Mouse (Mus musculus) testis, adult 2 months (tissue): ENCODE measurements around the gene Olfr492. TPM values are rescaled to one million over a fixed set of nuclear protein-coding genes. Genes with fewer than 3 reads are reported as not detected.

Source experiments
- H3K27ac ChIP-seq: fragments of 200-500 bp; 2 replicates; pipeline ENCODE4 v1.5.1; 2012; ENCODE audit warnings: low read depth, low read length; ENCODE audit not compliant: control insufficient read depth, insufficient read depth
- H3K27me3 ChIP-seq: fragments of 200-500 bp; 2 replicates; pipeline ENCODE4 v1.6.1; 2012; ENCODE audit warnings: mild to moderate bottlenecking, low read length, moderate library complexity; ENCODE audit not compliant: control insufficient read depth, insufficient read depth
- H3K36me3 ChIP-seq: fragments of 200-500 bp; 2 replicates; pipeline ENCODE4 v1.6.1; 2012; ENCODE audit warnings: mild to moderate bottlenecking, low read length; ENCODE audit not compliant: control insufficient read depth, insufficient read depth
- H3K4me1 ChIP-seq: fragments of 200-500 bp; 2 replicates; pipeline ENCODE4 v1.6.1; 2012; ENCODE audit warnings: low read length; ENCODE audit not compliant: control insufficient read depth, insufficient read depth
- H3K4me3 ChIP-seq: fragments of 200-500 bp; 2 replicates; pipeline ENCODE4 v1.5.1; 2012; ENCODE audit warnings: low read depth, mild to moderate bottlenecking, low read length, moderate library complexity, mixed read lengths; ENCODE audit not compliant: control insufficient read depth
- CTCF ChIP-seq: fragments of 200-500 bp; IDR thresholded peaks from 2 replicates; pipeline ENCODE4 v1.5.1; 2012; ENCODE audit warnings: low read depth, mild to moderate bottlenecking, inconsistent platforms, low read length, moderate library complexity; ENCODE audit not compliant: control insufficient read depth, insufficient read depth, insufficient replicate concordance
- POLR2A ChIP-seq: fragments of 200-500 bp; IDR thresholded peaks from 2 replicates; pipeline ENCODE4 v1.6.1; 2012; ENCODE audit warnings: low read depth, mild to moderate bottlenecking, inconsistent platforms, low read length, moderate library complexity; ENCODE audit not compliant: control insufficient read depth
- polyA plus RNA-seq: library from polyadenylated mRNA; depleted of rRNA; stranded (reverse); fragments of >200 nt; gene quantifications from 2 replicates; pipeline ENCODE4 v1.2.3, GENCODE M21; 2012; rRNA removed

The Olfr492 gene
- not detected in 2 replicates for polyA plus RNA-seq

DNA sequence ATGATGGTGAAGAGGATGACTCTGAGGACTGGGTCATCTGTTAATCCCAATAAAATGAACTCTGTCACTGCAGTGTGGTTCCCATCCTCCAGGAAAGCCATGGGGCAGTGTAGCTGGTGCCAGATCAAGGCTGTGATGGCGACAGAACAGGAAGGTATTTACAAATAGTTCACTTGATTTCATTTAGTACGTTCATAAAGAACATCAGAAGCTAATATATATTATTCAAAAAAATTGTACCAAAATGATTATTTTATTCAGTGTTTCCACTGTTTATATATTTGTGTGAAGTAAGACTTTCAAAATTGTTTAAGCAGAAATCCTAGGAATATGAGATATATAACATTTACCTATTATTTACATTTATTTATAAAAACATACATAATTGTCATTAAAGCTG lies at the start of gene Olfr492:
Gene Olfr492, minus strand, starts transcription at position 101 of the 400 bp plus-strand sequence.
- TF ChIP-seq POLR2A (no peak), CTCF (no peak)
- Histone ChIP-seq H3K27ac (no peak within 1 kb of the TSS), H3K4me3 (no peak within 1 kb of the TSS), H3K36me3 (no peaks in the 10 kb centered on the region), H3K4me1 (no peaks in the 10 kb centered on the region), H3K27me3 (no peaks in the 10 kb centered on the region)

DNA sequence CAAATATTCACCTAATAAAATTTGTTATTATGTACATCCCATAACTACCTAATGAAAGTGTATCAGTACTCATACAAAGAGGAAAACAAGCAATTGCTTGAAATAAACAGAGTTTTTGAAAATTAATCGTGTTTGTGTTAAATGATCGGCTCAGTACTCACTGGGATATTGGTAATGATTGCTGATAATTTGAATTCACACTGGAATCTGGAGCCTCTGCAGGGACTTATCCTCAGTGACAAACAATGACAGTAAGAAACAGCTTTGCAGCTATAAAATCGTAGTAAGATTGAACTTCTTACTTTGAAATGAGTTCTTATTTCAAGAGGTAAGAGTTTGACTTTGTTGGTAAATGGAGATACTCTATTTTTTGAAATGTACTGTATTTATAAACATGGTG lies 41.6 kb upstream of the Olfr492 start, which contains the start of gene Olfr494:
Gene Olfr494, plus strand, starts transcription at position 301 of the 400 bp plus-strand sequence.
- no peak for TF ChIP-seq CTCF
- TF ChIP-seq POLR2A = no peak

DNA sequence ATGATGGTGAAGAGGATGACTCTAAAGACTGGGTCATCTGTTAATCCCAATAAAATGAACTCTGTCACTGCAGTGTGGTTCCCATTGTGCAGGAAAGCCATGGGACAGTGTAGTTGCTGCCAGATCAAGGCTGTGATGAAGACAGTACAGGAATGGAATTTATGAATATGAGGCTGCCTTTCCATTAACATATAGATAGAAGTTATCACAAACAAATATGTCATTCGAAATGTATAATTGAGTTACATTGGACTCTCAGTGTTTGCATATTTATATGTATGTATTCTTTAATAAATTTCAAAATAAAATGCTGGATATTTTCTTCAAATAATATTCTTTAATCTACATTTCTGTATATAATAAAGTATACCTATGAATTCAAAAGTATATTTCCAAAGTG lies 23.4 kb upstream of the Olfr492 start, which contains the start of gene Olfr493:
Gene Olfr493, minus strand, starts transcription at position 101 of the 400 bp plus-strand sequence.
- Histone ChIP-seq H3K36me3 (no peaks in the 10 kb centered on the region), H3K27me3 (no peaks in the 10 kb centered on the region), H3K4me1 (no peaks in the 10 kb centered on the region), H3K4me3 (no peak within 1 kb of the TSS), H3K27ac (no peak within 1 kb of the TSS)
- TF ChIP-seq CTCF (no peak), POLR2A (no peak)

More for the DNA sequence above, 41.6 kb upstream of the Olfr492 start, which contains the start of gene Olfr494:
- Histone ChIP-seq H3K4me1 (no peaks in the 10 kb centered on the region), H3K27me3 (no peaks in the 10 kb centered on the region), H3K27ac (no peak within 1 kb of the TSS), H3K4me3 (no peak within 1 kb of the TSS), H3K36me3 (no peaks in the 10 kb centered on the region)

DNA sequence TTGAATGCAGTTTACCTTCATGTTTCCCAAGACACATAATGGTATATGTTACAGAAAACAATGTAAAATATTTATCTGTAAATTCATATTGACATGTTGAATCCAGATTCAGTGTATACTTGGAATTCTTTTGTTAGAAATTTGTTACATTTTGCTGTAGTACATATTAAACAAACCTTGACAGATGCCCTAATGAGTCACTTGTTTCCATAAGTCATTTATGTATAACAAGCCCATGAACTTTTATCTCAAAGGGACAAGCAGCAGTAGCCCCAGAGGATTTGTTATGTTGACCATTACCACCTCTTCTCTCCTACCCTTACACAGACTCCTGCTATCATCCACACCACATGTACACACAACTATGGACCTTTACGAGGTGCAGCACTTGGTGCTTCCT lies 10.3 kb downstream of the Olfr492 start, which contains the start of gene Olfr491:
Gene Olfr491, plus strand, starts transcription at position 301 of the 400 bp plus-strand sequence.
- H3K4me3 ChIP-seq = no peak within 1 kb of the TSS
- TF ChIP-seq CTCF (no peak), POLR2A (no peak)
- H3K27ac ChIP-seq = no peak within 1 kb of the TSS
- no peaks in the 10 kb centered on the region for H3K36me3 ChIP-seq
- H3K27me3 ChIP-seq = no peaks in the 10 kb centered on the region
- no peaks in the 10 kb centered on the region for H3K4me1 ChIP-seq

DNA sequence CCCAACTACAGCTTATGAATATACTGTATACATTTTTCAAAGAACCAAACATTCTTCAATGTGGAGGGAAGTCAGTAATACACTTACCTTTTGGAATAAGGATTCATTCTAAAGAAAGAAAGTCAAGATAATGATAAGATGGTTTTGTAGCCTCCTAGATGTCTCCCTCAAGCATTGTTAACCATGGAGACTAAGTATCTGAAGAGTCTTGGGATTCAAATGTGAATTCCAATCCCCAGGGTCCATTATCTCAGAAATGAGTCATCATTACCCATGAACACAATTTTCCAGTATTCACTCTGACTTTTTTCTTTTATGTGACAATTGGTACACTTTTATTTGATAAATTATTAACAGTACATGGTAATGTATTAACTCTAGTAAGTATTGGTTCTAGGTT lies 34.6 kb downstream of the Olfr492 start, which contains the start of gene Olfr490:
Gene Olfr490, minus strand, starts transcription at position 101 of the 400 bp plus-strand sequence.
- no peak within 1 kb of the TSS for H3K4me3 ChIP-seq
- TF ChIP-seq CTCF (no peak), POLR2A (no peak)
- no peak within 1 kb of the TSS for H3K27ac ChIP-seq
- no peaks in the 10 kb centered on the region for H3K36me3 ChIP-seq
- no peaks in the 10 kb centered on the region for H3K4me1 ChIP-seq
- H3K27me3 ChIP-seq = no peaks in the 10 kb centered on the region

Other genes starting within 250 kb of the Olfr492 start
- gene Olfr481, start 243.8 kb downstream of the Olfr492 start, polyA plus RNA-seq = not detected in 2 replicates
- not detected in 2 replicates for gene Olfr482, start 226.1 kb downstream of the Olfr492 start, polyA plus RNA-seq
- gene Olfr483, start 222.8 kb downstream of the Olfr492 start, polyA plus RNA-seq = not detected in 2 replicates
- gene Olfr484, start 196.2 kb downstream of the Olfr492 start, polyA plus RNA-seq = not detected in 2 replicates
- not detected in 2 replicates for gene Olfr485, start 163.8 kb downstream of the Olfr492 start, polyA plus RNA-seq
- gene Olfr486, start 150.9 kb downstream of the Olfr492 start, polyA plus RNA-seq = not detected in 2 replicates
- not detected in 2 replicates for gene Olfr487, start 109.0 kb downstream of the Olfr492 start, polyA plus RNA-seq
- not detected in 2 replicates for gene Olfr488, start 65.3 kb downstream of the Olfr492 start, polyA plus RNA-seq
- not detected in 2 replicates for gene Olfr490, start 34.7 kb downstream of the Olfr492 start, polyA plus RNA-seq
- not detected in 2 replicates for gene Olfr491, start 10.2 kb downstream of the Olfr492 start, polyA plus RNA-seq
- gene Olfr493, start 23.3 kb upstream of the Olfr492 start, polyA plus RNA-seq = not detected in 2 replicates
- gene Olfr494, start 41.7 kb upstream of the Olfr492 start, polyA plus RNA-seq = not detected in 2 replicates
- not detected in 2 replicates for gene Olfr495, start 69.5 kb upstream of the Olfr492 start, polyA plus RNA-seq
- not detected in 2 replicates for gene Olfr497, start 96.7 kb upstream of the Olfr492 start, polyA plus RNA-seq
- gene Olfr498, start 141.7 kb upstream of the Olfr492 start, polyA plus RNA-seq = not detected in 2 replicates
- not detected in 2 replicates for gene Olfr502, start 201.4 kb upstream of the Olfr492 start, polyA plus RNA-seq
- not detected in 2 replicates for gene Olfr503, start 220.9 kb upstream of the Olfr492 start, polyA plus RNA-seq
- gene Olfr504, start 242.1 kb upstream of the Olfr492 start, polyA plus RNA-seq = not detected in 2 replicates